Mouse (Mus musculus): ENCODE measurements at regions not wholly inside any gene's neighbourhood (a gene's known extent, or its start where the extent isn't known, plus 50 kb on each side); places are given as distances from the start of the nearest gene placed in this dataset.

GRCm38 (mm10) chr8:6882626-6883025 lies 1777.5 kb upstream of the Slc10a2 start:
- no peak for ATAC-seq (replicated peaks; ENCODE audit: low FRiP score, low TSS enrichment, low read depth)

More at GRCm38 (mm10) chr8:6882626-6883025, 1777.5 kb upstream of the Slc10a2 start:
- H3K9me3 ChIP-seq (ENCODE audit: control insufficient read depth, low read length) = no peaks in the 10 kb centered on the region
- no peak overlapping the region for H3K4me2 ChIP-seq (ENCODE audit: low read length)
- H3K27ac ChIP-seq (ENCODE audit: low read depth) = no peak overlapping the region
- H3K36me3 ChIP-seq (ENCODE audit: control insufficient read depth, insufficient read depth, low read length) = no peaks in the 10 kb centered on the region
- H3K9ac ChIP-seq (ENCODE audit: low read length) = no peak overlapping the region
- H3K4me3 ChIP-seq (ENCODE audit: low read depth, low read length) = no peak overlapping the region
- 94% methylated on average over 4 of the region's 4 CpGs for WGBS
- no peaks in the 10 kb centered on the region for H3K4me1 ChIP-seq (replicated peaks; ENCODE audit: control insufficient read depth, insufficient read depth, low read length)
- no peaks in the 10 kb centered on the region for H3K27me3 ChIP-seq (replicated peaks; ENCODE audit: control insufficient read depth, insufficient read depth, low read length)
- no peak for DNase-seq (ENCODE audit: low spot score)
